Mouse (Mus musculus) embryo, embryonic 11 days (tissue): ENCODE measurements around the gene Zfp865.
"Not testable (repeated sequence)": the region's sequence is repeated elsewhere in the genome, so short reads cannot be mapped to it uniquely, and the experiment has no call there.

Experiments
- DNase-seq: peaks from one replicate; pipeline ENCODE4 v3.0.0-alpha.2; 2015

Zfp865 gene

DNA sequence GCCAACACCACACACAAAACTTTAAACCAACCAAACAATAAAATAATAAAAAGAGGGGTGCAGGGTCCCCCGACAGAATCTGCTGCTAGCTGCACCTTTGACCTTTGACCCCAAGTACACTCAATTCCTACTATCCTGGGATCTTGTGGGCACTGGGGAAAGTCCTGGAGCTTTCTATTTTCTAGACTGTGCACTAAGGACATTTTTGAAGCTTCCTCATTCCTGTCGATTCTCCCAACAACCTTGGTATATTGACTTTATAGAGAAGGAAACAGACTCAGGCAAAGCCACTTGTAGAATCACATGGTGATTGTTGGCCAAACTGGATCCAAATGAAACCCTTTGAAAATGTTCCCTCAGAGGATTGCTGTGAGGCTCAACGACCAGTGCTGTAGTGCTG is 4.1 kb upstream of the Zfp865 start:
- no peak for DNase-seq

DNA sequence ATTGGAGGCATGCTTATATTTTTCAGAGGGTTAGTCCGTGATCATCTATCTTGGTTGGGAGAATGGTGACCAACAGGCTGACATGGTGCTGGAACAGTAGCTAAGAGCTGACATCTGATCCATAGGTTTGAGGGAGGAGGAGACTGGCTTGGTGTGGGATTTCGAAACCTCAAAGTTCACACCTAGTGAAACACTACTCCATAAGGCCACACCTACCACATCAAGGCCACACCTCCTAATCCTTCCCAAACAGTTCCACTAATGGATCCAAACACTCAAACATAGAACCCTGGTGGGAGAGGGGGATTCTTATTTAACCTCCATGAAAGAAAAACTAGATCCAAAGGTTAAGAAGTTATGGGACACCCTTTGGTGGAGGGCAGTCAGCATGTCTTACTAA is 3.3 kb upstream of the Zfp865 start:
- no peak for DNase-seq

DNA sequence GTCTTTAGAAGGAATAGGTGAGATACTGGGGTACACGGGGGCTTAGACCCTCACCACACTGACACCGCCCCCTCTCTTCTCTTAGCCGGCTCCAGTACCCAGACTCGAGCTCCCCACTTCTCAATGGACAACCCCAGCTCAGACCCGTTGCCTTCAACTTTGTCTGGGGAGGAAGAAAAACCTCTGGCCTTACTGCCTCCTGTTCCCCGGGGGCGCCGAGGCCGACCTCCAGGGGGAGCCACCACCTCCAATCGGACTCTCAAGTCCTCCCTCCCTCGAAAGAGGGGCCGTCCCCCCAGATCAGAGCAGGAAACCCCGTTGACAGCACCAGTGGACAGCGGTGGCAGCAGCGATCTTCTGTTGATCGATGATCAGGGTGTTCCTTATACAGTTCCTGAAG is 2.8 kb upstream of the Zfp865 start:
- DNase-seq, result no peak

DNA sequence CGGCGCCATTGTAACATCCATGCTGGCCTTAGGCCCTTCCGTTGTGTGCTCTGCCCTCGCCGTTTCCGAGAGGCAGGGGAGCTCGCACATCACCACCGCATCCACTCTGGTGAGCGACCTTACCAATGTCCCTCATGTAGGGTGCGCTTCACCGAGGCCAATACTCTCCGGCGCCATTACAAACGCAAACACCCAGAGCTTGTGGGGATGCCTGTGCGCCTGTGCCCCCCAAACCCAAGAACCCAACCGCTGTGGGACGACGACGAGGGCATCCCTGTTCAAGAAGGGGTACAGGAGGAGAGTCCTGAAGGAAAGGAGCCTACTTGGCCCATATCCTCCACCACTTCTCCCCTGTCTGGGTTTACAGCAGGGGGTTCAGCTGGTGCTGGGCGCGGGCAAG is 2.2 kb upstream of the Zfp865 start:
- no peak for DNase-seq

DNA sequence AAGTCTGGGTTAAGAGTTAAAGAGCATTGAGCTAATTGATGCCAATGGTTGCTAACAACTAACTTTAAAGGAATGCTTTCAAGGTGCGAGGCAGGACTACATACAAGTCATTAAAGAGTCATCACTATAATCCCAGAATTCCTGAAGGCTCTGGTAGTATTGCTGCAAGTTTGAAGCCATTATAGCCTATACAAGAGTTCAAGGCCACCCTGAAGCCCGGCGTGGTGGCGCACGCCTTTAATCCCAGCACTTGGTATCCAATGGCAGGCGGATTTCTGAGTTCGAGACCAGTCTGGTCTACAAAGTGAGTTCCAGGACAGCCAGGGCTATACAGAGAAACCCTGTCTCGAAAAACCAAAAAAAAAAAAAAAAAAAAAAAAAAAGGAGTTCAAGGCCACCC is 600 bp upstream of the Zfp865 start:
- DNase-seq, result not testable (repeated sequence)

DNA sequence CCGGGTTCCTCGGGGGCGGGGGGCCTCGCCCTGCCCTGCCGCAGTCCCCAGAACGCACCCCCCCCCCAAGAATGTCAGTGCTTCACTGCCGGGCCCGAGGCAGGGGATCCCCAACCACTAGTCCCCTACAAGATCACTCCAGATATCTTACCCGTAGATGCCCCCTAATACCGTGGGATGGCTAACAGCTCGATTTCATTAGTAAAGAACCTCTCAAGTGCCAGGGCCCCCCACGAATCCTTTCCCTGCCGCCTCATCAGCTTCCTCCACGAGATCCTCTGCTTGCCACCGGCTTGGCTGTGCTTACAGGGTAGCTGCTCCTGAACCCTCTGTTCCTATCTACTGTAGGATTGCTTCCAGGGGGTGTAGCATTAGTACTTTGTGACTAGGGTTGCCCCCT is 509 bp downstream of the Zfp865 start:
- no peak for DNase-seq

DNA sequence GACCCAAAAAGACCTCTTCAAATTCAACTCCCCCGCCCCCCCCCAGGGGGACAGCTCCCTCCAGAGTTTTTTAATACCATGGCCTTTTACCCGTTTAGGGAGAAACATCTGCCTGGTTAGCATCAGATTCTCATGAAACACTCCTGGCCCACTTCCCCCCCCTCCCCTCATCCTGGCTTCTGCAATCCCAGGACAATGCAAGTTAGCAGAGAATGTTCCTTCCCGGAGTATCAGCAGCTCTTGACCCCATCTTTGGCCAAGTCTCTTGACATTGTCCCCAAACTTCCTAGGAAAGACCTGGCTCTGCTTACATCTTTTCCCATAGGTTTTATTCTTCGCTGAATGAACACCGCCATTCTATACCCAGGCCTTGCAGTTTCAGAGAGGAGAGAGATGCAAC is 1.0 kb downstream of the Zfp865 start:
- DNase-seq, result no peak

DNA sequence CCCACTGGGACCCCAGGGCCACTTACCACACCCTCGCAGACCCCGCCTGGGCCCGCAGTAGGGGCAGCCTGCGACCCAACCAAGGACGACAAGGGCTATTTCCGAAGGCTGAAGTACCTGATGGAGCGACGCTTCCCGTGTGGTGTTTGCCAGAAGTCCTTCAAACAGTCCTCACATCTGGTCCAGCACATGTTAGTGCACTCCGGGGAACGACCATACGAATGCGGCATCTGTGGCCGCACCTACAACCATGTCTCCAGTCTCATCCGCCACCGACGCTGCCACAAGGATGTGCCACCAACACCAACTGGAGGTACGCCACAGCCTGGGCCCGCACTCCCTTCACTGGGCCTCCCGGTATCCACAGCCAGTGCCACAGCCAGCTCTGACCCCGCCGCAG is 9.4 kb downstream of the Zfp865 start:
- DNase-seq, result no peak

DNA sequence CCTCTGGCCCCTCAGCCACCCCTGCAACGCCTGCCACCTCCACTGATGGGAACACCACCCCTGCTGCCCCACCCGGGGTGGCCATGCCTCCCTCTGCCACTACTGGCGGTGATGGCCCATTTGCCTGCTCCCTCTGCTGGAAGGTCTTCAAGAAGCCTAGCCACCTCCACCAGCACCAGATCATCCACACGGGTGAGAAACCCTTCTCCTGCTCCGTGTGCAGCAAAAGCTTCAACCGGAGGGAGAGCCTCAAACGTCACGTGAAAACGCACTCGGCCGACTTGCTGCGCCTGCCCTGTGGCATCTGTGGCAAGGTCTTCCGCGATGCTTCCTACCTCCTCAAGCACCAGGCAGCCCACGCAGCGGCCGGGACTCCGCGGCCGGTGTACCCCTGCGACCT is 9.8 kb downstream of the Zfp865 start:
- DNase-seq, result no peak

DNA sequence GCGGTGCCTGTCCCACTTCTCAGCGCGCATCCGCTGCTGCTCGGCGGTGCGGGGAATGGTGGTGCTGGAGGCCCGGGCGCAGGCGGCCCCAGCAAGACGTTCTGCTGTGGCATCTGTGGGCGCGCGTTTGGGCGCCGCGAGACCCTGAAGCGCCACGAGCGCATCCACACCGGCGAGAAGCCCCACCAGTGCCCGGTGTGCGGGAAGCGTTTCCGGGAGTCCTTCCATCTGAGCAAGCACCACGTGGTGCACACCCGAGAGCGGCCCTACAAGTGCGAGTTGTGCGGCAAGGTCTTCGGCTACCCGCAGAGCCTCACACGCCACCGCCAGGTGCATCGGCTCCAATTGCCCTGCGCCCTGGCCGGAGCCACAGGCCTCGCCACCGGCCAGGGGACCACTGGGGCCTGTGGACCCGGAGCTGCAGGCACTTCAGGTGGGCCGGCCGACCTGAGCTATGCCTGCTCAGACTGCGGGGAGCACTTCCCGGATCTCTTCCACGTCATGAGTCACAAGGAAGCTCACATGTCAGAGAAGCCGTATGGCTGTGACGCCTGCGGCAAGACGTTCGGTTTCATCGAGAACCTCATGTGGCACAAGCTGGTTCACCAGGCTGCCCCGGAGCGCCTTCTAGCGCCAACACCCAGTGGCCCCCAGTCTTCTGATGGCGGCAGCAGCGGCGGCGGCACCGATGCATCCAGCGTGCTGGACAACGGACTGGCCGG is 10.5 kb downstream of the Zfp865 start:
- DNase-seq, result no peak

DNA sequence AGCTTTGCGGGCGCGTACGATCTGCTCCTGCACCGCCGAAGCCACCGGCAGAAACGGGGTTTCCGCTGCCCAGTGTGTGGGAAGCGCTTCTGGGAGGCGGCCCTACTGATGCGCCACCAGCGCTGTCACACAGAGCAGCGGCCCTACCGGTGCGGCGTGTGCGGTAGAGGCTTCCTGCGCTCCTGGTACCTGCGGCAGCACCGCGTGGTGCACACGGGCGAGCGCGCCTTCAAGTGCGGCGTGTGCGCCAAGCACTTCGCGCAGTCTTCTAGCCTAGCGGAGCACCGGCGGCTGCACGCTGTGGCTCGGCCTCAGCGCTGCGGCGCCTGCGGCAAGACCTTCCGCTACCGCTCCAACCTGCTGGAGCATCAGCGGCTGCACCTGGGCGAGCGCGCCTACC is 11.3 kb downstream of the Zfp865 start:
- no peak for DNase-seq

DNA sequence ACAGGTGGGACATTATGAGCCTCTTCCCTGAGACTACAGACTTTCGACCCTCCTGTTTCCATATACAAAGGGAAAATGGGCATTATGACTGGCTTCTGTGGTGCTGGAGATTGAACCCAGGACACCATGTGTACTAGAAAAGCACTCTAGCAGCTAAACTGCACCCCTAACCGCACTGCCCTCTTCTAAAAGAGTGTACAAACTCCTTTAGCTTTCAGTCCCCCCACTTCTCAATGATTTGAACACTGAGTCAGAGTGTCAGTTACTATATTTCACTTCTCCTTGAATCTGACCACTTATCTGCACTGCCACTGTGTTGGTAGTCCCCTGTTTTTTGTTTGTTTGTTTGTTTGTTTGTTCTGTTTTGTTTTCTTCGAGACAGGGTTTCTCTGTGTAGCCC is 13.6 kb downstream of the Zfp865 start, which contains the start of gene 4632433K11Rik:
4632433K11Rik (plus strand) TSS at position 301 of the 400 bp plus-strand sequence.
- DNase-seq, result no peak

DNA sequence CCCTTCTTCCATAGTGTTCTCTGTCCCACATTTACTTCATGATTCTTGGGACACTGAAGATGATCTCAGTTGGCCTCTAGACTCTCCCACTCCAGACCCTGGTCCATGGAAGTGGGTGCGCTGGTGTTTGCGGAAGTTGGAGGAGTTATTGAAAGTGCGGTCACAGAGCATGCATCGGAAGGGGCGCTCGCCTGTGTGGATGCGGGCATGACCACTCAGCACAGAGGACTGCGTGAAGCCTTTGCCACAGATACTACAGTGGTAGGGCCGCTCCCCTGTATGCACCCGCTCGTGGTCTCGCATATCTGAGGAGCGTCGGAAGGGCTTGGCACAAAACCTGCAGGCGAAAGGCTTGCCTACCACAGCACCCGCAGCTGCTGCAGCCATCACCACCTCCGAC is 15.5 kb downstream of the Zfp865 start:
- DNase-seq, result no peak

DNA sequence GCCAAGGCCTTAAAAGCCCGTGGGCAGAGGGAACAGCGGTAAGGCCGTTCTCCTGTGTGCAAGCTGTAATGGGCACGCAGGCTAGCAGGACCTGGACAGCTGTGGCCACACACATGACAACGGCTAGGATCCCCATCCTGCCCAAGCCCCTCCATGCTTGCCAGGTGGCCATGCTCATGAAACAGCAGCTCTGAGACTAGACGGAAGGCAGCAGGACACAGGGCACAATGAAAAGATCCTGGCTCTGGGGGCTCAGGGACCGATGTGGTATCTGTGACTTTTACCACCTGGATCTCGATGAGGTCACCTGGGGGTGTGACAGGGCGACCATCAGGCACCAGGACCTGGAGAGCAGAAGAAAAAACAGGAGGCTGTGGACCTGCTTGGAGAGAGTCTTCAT is 16.0 kb downstream of the Zfp865 start:
- DNase-seq, result no peak

DNA sequence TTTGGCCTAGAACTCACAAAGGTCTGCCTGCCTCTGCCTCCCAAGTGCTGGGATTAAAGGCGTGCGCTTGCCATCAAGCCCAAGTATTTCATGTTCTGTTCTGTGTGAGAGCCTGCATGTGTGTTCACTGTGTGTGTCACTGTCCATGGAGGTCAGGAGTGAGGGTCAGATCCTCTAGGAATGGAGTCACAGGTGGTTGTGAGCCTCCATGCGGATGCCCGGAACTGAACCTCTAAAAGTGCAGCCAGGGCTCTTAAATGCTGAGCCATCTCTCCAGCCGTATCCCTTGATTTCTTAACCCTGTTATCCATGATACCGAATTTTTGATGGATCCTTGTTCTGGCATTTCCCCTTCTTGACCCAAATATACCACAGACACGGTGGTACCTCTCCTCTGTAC is 16.9 kb downstream of the Zfp865 start:
- no peak for DNase-seq

DNA sequence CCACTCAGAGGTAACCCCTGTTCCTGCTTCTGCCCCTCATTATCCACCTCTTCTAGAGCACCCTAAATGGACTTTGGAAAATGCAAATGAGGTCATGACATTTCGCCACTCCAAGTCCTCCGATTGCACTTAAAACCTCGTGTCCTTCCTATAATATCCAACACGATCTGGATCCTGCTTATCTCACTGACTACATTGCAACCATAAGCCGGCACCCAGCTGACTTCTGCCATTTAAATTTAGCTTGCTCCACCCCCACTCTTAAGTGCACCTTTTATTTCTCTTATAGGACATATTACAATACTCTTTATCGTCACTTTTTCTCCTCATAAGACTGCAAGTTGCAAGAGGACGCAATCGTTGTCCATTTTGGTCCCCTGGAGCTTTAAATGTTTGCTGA is 17.3 kb downstream of the Zfp865 start:
- DNase-seq, result no peak

DNA sequence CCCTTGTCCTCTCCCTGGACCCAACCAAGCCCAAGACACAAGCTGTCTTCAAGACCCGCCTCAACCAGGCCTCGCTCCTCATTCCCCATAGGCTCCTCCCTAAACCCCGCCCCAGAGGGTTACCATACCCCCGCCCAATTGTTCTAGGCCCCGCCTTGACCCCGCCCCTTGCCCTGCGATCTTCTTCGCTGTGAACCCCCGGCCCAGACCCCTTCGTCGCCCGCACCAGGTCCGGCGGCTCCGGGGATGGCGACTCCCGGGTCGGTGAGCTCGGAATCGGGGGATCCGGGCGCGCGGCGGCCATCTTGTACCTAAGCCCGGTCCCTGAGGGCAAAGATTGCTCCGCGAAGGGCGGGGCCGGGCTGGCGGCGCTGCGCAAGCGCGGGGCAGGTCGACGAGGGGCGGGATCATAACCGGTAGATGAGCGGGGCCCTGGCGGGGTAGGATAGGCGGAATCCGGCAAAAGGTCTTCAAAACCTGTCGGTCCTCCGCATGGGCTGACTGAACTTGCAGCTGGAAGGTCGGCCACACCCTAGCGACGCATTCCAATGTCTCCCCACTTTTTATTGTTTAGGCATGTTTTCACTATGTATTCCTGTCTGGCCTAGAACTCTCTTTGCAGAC is 18.0 kb downstream of the Zfp865 start, which contains the start of gene Zfp784:
Zfp784 (minus strand) TSS at position 338 of the 624 bp plus-strand sequence.
- peak; percentile 94 for DNase-seq

DNA sequence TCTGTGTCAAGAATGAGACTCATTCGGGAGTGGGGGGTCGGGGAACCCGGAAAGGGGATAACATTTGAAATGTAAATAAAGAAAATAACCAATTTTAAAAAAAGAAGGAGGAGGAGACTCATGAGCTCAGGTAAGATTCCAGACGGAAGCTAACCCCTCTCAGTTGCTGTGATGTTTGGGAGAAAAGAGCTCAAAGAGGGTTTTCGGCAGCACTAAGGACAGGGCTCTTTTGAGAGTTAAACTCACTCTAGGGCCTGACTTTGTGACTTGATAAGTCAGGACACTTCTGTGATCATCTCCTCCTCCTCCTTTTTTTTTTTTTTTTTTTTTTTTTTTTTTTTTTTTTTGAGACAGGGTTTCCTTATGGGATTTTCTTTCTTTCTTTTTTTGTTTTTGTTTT is 18.8 kb downstream of the Zfp865 start:
- no peak for DNase-seq

DNA sequence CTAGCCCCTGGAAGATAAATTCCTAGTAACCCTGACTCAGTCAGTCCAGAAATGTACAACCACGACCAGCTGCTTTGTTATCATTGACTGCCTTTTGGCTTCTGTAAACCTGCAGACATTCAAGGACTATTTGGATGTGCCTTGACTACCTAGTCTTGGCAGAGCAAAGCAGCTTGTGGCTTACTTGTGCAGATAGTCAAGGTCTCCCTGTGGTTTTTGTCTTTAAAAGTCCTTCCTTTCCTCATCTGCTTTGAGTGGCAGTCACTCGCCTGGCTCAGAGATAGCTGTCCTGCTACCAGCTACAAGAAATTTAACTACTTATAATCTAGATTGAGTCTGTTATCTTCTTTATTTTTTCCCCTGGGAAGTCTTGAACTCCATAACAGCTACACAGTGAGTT is 24.8 kb downstream of the Zfp865 start:
- DNase-seq, result no peak

DNA sequence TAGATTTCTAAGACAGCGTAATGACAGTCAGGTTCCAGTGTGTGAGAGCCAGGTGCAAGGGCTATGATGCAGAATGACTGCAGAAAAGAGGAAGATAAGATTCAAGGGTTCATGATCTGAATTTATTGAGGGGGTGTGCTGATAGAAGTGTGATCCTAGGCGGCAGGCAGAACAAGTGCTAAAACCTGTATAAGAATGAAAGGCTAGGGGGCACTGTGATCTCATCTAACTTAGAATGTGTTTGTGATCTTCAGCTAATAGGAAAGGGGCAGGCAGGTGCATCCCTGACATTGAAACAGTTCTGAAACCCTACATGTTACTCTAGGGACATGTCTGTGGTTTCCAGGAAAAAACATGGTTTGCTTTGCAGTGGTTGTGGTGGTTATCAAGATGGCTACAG is 25.9 kb downstream of the Zfp865 start:
- no peak for DNase-seq

DNA sequence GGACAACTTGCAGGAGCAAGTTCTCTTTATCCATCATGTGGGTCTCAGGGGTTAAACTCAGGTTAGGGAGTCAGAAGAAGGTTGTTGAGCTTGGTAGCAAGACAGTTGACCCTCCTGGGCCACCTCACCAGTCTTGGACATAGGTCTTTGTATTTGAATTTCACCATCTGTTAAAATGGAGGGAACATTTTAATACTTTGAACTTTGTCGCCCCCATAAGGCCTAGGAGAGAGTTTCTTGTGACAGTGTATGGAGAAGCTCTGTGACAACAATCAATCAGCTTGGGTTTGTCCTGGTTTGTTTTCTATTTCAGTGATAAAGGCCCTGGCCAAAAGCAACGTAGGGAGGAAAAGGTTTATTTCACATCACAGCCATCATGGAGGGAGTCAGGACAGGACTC is 27.1 kb downstream of the Zfp865 start:
- peak; percentile 48 for DNase-seq

DNA sequence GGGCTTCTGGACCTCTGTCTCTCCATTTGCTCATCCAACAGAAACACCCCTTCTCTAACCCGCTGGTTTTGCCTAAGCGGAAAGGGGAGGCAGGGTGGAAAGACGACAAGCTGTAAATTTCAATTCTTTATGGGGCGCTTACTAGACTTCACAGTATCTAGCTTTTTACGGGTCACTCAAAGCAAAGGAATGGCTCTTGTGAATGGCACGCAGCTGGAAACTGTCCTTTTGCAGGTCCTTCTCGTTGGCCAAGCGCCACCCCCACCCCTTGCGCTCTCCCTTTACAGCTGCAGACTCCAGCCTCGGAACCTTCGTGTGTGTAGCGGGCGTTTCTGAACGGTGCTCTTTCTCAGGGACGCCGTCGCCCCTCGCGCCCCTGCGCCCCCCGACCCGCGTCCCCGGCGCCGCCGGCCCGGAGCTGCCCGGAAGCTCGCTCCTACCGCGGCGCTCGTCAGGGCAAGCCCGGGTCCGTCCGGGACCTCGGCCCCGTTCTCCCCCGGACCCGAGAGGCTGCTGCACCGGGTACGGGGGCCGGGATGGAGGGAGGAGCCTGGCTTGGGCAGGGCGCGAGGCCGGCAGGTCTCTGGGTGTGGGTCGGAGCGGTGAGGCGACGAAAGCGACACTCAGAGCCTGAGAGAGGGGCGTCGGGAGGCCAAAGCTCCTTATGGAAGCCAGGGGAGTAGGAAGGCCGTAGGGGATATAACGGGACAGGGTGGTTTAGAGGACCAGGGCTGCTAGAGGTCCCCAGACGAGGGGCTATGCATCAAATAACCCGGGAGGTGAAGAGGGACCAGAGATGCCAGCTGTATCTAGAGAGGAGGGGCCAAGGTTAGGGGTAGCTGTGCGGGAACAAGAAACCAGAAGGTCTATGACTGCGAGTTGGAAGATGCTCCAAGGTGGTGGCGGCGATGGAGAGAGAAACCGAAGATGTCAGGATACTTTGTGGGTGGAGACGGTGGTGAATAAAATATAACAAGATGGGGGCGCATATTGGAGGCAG is 31.3 kb downstream of the Zfp865 start, which contains the start of gene Zfp580:
Zfp580 (plus strand) TSS at position 346 of the 1,000 bp plus-strand sequence.
- DNase-seq, result peak; percentile 86

DNA sequence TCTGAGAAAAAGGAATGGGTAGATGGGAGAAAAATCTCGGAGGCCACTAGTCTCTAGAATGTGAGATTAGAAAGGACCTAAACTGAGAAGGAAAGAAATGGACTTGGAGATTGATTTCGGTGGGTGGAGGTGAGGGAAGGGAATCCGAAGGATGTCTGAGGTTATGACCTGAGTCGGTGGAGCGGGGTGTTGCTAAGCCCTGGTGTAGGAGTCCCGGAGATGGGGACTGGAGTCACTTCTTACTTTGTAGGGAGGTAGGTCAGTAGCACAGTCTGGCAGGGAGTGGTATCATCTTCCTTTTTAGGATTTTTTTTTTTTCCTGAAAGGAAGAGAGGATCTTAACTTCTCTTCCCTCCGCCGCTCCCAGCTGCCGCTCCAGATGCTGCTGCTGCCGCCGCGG is 32.3 kb downstream of the Zfp865 start:
- no peak for DNase-seq
